Mouse (Mus musculus) liver, embryonic 14.5 days (tissue): ENCODE measurements around the gene Atxn1. TPM values are rescaled to one million over a fixed set of nuclear protein-coding genes. Genes with fewer than 3 reads are reported as not detected.

Source experiments
- ATAC-seq: fragments of 200-750 bp; cut with Nextera tagmentation; 2 replicates; pipeline ENCODE4 v1.8.0; 2017; ENCODE audit warnings: moderate number of reproducible peaks, mild to moderate bottlenecking, moderate library complexity; ENCODE audit not compliant: insufficient read depth
- DNase-seq, 3 experiments: peaks; one replicate each; pipeline ENCODE4 v3.0.0-alpha.2; 2012 to 2013; ENCODE audit warnings: low read depth in 3 of 3, low spot score in 3 of 3
- H3K27ac ChIP-seq: fragments of 300-500 bp; sonication (generic); 2 replicates; pipeline ENCODE4 v1.5.1; 2014; ENCODE audit warnings: moderate library complexity, mild to moderate bottlenecking, control low read depth, inconsistent platforms
- H3K27me3 ChIP-seq: fragments of 300-500 bp; sonication (generic); 2 replicates; pipeline ENCODE4 v1.6.1; 2014; ENCODE audit warnings: mild to moderate bottlenecking, low read length, moderate library complexity; ENCODE audit not compliant: control insufficient read depth, insufficient read depth
- H3K36me3 ChIP-seq: fragments of 300-500 bp; sonication (generic); replicated peaks from 2 replicates; pipeline ENCODE4 v1.6.1; 2014; ENCODE audit warnings: low read depth; ENCODE audit not compliant: control insufficient read depth, insufficient read depth
- H3K4me1 ChIP-seq, 2 experiments: fragments of 200-500 bp in 1 of 2; fragments of 300-500 bp in 1 of 2; sonication (generic) in 1 of 2; replicated peaks; 2 replicates each; pipeline ENCODE4 v1.6.1; 2012 to 2014; ENCODE audit warnings: antibody characterized with exemption in 1 of 2, inconsistent platforms in 1 of 2, low read length in 1 of 2; ENCODE audit not compliant: control insufficient read depth in 2 of 2, insufficient read depth in 2 of 2
- H3K4me2 ChIP-seq: fragments of 300-500 bp; sonication (generic); 2 replicates; pipeline ENCODE4 v1.6.1; 2014; ENCODE audit warnings: low read depth, mild to moderate bottlenecking, control low read depth, moderate library complexity
- H3K4me3 ChIP-seq, 2 experiments: fragments of 200-500 bp in 1 of 2; fragments of 300-500 bp in 1 of 2; sonication (generic) in 1 of 2; 2 replicates each; pipeline ENCODE4 v1.5.1; 2012 to 2014; ENCODE audit warnings: low read depth in 2 of 2, low read length in 2 of 2, mild to moderate bottlenecking in 2 of 2, control low read depth in 1 of 2, inconsistent platforms in 1 of 2, moderate library complexity in 1 of 2; ENCODE audit not compliant: insufficient read depth in 1 of 2
- H3K9ac ChIP-seq: fragments of 300-500 bp; sonication (generic); replicated peaks from 2 replicates; pipeline ENCODE4 v1.6.1; 2014; ENCODE audit warnings: mild to moderate bottlenecking, control low read depth, moderate library complexity
- H3K9me3 ChIP-seq: fragments of 300-500 bp; sonication (generic); 2 replicates; pipeline ENCODE4 v1.6.1; 2016; ENCODE audit warnings: low read length, mixed read lengths; ENCODE audit not compliant: control insufficient read depth
- CTCF ChIP-seq: IDR thresholded peaks from 2 replicates; pipeline ENCODE4 v1.5.1; 2016; ENCODE audit warnings: antibody characterized with exemption, low read depth, control low read depth
- EP300 ChIP-seq: IDR thresholded peaks from 2 replicates; pipeline ENCODE4 v1.6.1; 2016; ENCODE audit warnings: antibody characterized with exemption, low read depth
- WGBS: fragments of 180-500 bp; shearing (Covaris S2); extraction: QIAGEN DNeasy Blood & Tissue Kit; methylation state at CpG from one replicate; pipeline ENCODE4 v1.1.7; 2014; ENCODE audit not compliant: insufficient replicate concordance; 5-methylcytosine and 5-hydroxymethylcytosine counted together
- polyA plus RNA-seq, 2 experiments: library from polyadenylated mRNA; depleted of rRNA in 1 of 2; stranded (reverse) in 1 of 2; unstranded in 1 of 2; fragments of >200 nt; fragmentation: Nextera tagmentation in 1 of 2; extraction: Ambion mirVana in 1 of 2; gene quantifications; 2 replicates each; pipeline versions ENCODE4 v1.2.1 to v1.2.3; 2012 to 2014

Gene Atxn1
- polyA plus RNA-seq, 2 experiments: 1.0 to 1.2 TPM

GRCm38 (mm10) chr13:45684891-45685311 is 279.9 kb downstream of the Atxn1 start:
- ATAC-seq: no peak
- TF ChIP-seq CTCF (no peak), EP300 (no peak)
- DNase-seq: no peak
- no peaks in the 10 kb centered on the region for H3K9me3 ChIP-seq
- H3K9ac ChIP-seq: no peak overlapping the region
- no peak overlapping the region for H3K4me2 ChIP-seq
- 63% methylated on average over 4 of the region's 4 CpGs for WGBS
- H3K27ac ChIP-seq: no peak overlapping the region
- no peaks in the 10 kb centered on the region for H3K27me3 ChIP-seq
- H3K4me1 ChIP-seq: no peaks in the 10 kb centered on the region
- no peak overlapping the region for H3K4me3 ChIP-seq
- no peaks in the 10 kb centered on the region for H3K36me3 ChIP-seq

- Histone ChIP-seq H3K4me1 (no peaks in the 10 kb centered on the region), H3K27me3 (no peaks in the 10 kb centered on the region), H3K9ac (no peak overlapping the region), H3K4me3 (no peak overlapping the region), H3K36me3 (no peaks in the 10 kb centered on the region), H3K27ac (no peak overlapping the region), H3K4me2 (no peak overlapping the region), H3K9me3 (no peaks in the 10 kb centered on the region)
- WGBS: 46% methylated on average over 3 of the region's 3 CpGs
- no peak for ATAC-seq
- TF ChIP-seq EP300 (no peak), CTCF (peak; percentile 38; the same call in 1 of the 2 replicates)
- no peak for DNase-seq
Measured at GRCm38 (mm10) chr13:45683991-45684390, 280.8 kb downstream of the Atxn1 start.

GRCm38 (mm10) chr13:45681196-45681595 is 283.6 kb downstream of the Atxn1 start:
- TF ChIP-seq CTCF (no peak), EP300 (no peak)
- ATAC-seq: no peak
- 76% methylated on average over 5 of the region's 5 CpGs for WGBS
- no peak overlapping the region for H3K27ac ChIP-seq
- no peaks in the 10 kb centered on the region for H3K9me3 ChIP-seq
- H3K4me2 ChIP-seq: no peak overlapping the region
- H3K4me1 ChIP-seq: no peaks in the 10 kb centered on the region; a peak in 1 of 4 replicates
- H3K27me3 ChIP-seq: no peaks in the 10 kb centered on the region
- H3K36me3 ChIP-seq: no peaks in the 10 kb centered on the region
- no peak for DNase-seq
- H3K9ac ChIP-seq: no peak overlapping the region
- H3K4me3 ChIP-seq: no peak overlapping the region

- no peak for ATAC-seq
- Histone ChIP-seq H3K9me3 (no peaks in the 10 kb centered on the region), H3K4me2 (no peak overlapping the region), H3K4me3 (no peak overlapping the region), H3K27ac (no peak overlapping the region), H3K4me1 (no peaks in the 10 kb centered on the region; a peak in 1 of 4 replicates), H3K9ac (no peak overlapping the region), H3K36me3 (no peaks in the 10 kb centered on the region), H3K27me3 (no peaks in the 10 kb centered on the region)
- TF ChIP-seq CTCF (no peak), EP300 (no peak)
- 69% methylated on average over 5 of the region's 5 CpGs for WGBS
- no peak for DNase-seq
Measured at GRCm38 (mm10) chr13:45680651-45681050, 284.2 kb downstream of the Atxn1 start.

- Histone ChIP-seq H3K4me3 (no peak overlapping the region), H3K9ac (no peak overlapping the region), H3K4me1 (no peaks in the 10 kb centered on the region; a peak in 1 of 4 replicates), H3K27me3 (no peaks in the 10 kb centered on the region), H3K36me3 (no peaks in the 10 kb centered on the region), H3K4me2 (no peak overlapping the region), H3K9me3 (no peaks in the 10 kb centered on the region), H3K27ac (no peak overlapping the region)
- 61% methylated on average over 1 of the region's 1 CpGs for WGBS
- TF ChIP-seq EP300: no peak
- TF ChIP-seq CTCF: no peak
- DNase-seq: no peak
- no peak for ATAC-seq
Measured at GRCm38 (mm10) chr13:45679096-45679495, 285.7 kb downstream of the Atxn1 start.
